Mouse (Mus musculus) ES-Bruce4 (cell line): ENCODE data around the gene Slc39a13. TPM values are rescaled to one million over a fixed set of nuclear protein-coding genes. Genes with fewer than 3 reads are reported as not detected.

Experiments
- H3K27ac ChIP-seq: 2 replicates; pipeline ENCODE4 v1.5.1; 2012; ENCODE audit warnings: low read length, inconsistent platforms; ENCODE audit not compliant: insufficient read depth
- H3K27me3 ChIP-seq: 2 replicates; pipeline ENCODE4 v1.6.1; 2012; ENCODE audit warnings: mild to moderate bottlenecking, low read length, inconsistent platforms; ENCODE audit not compliant: control insufficient read depth, poor library complexity, insufficient read depth, severe bottlenecking
- H3K36me3 ChIP-seq: 2 replicates; pipeline ENCODE4 v1.6.1; 2012; ENCODE audit warnings: inconsistent platforms, mild to moderate bottlenecking, low read length, moderate library complexity; ENCODE audit not compliant: control insufficient read depth, poor library complexity, insufficient read depth, severe bottlenecking
- H3K4me1 ChIP-seq: one replicate; pipeline ENCODE4 v1.8.1; 2011; ENCODE audit warnings: low read length; ENCODE audit not compliant: control insufficient read depth, insufficient read depth
- H3K4me3 ChIP-seq: 2 replicates; pipeline ENCODE4 v1.5.1; 2011; ENCODE audit warnings: low read depth, mild to moderate bottlenecking, low read length
- H3K9ac ChIP-seq: 2 replicates; pipeline ENCODE4 v1.6.1; 2012; ENCODE audit warnings: low read depth, mild to moderate bottlenecking, inconsistent platforms; ENCODE audit not compliant: poor library complexity, severe bottlenecking
- H3K9me3 ChIP-seq: replicated peaks from 2 replicates; pipeline ENCODE4 v1.6.1; 2012; ENCODE audit warnings: mild to moderate bottlenecking, low read length, inconsistent platforms; ENCODE audit not compliant: control insufficient read depth, poor library complexity, insufficient read depth, severe bottlenecking
- CTCF ChIP-seq: IDR thresholded peaks from one replicate; pipeline ENCODE4 v1.8.1; 2011; ENCODE audit warnings: low read depth, low read length
- EP300 ChIP-seq: IDR thresholded peaks from 2 replicates; pipeline ENCODE4 v1.6.1; 2011; ENCODE audit warnings: low read depth, low read length; ENCODE audit not compliant: insufficient read depth
- POLR2A ChIP-seq: IDR thresholded peaks from one replicate; pipeline ENCODE4 v1.8.1; 2011; ENCODE audit warnings: low read length; ENCODE audit not compliant: insufficient read depth
- polyA plus RNA-seq: library from polyadenylated mRNA; stranded (reverse); fragments of >200 nt; gene quantifications from 2 replicates; pipeline ENCODE4 v1.2.4, GENCODE M21; 2011; ENCODE audit warnings: low read depth; ENCODE audit not compliant: missing spikeins, insufficient read depth, insufficient read length

Gene Slc39a13
- 9.2 and 14.1 TPM in 2 replicates for polyA plus RNA-seq

- no peaks in the 10 kb centered on the region for H3K4me1 ChIP-seq
- no peaks in the 10 kb centered on the region for H3K9me3 ChIP-seq
- no peaks in the 10 kb centered on the region for H3K27me3 ChIP-seq
- H3K36me3 ChIP-seq, result no peaks in the 10 kb centered on the region
- TF ChIP-seq EP300 (no peak), CTCF (peak; percentile 86), POLR2A (peak; percentile 18)
- peak within 1 kb of the TSS; percentile 7; the same call in 1 of the 2 replicates for H3K27ac ChIP-seq
- H3K4me3 ChIP-seq, result peak within 1 kb of the TSS; percentile 86
- H3K9ac ChIP-seq, result peak within 1 kb of the TSS; percentile 32
Measured at GRCm38 (mm10) chr2:91070076-91070800, at the start of gene Slc39a13. Gene Slc39a13, minus strand, starts transcription at chr2:91070417.

DNA sequence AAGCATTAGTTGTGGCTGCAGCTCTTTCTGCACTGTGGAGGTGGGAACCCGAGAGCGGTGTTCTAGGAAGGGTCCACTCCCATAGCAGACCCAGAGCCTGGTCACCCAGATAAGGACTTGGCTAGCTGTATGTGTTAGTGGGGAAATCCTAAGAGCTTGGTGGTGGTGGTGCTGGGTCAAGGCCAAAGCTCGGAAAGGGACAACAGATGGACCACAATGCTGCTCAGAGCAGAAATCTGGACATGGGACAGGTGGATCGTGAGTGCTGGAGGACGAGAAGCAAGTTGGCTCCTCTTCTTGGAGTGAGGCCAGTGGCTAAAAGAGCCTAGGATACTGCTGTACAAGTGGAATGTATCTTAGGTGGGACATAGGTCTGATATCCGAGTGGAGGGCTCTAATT lies 49.3 kb upstream of the Slc39a13 start:
- Histone ChIP-seq H3K4me3 (no peak overlapping the region), H3K9ac (no peak overlapping the region), H3K27ac (no peak overlapping the region), H3K4me1 (no peaks in the 10 kb centered on the region), H3K9me3 (no peaks in the 10 kb centered on the region), H3K27me3 (no peaks in the 10 kb centered on the region), H3K36me3 (no peaks in the 10 kb centered on the region)
- TF ChIP-seq CTCF (no peak), EP300 (no peak), POLR2A (no peak)

DNA sequence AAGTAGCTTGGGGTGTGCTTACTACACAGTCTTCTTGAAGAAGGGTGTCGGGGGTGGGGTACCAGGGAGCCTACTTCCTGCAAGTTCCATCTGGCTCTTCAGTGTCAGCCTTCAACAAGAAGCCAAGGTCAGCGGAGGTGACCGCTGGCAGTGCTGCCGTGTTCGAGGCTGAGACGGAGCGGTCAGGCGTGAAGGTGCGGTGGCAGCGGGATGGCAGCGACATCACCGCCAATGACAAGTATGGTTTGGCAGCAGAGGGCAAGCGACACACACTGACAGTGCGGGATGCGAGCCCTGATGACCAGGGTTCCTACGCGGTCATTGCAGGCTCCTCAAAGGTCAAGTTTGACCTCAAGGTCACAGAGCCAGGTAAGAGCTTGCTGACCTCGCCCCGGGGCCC lies 48.8 kb upstream of the Slc39a13 start:
- TF ChIP-seq CTCF, result no peak
- TF ChIP-seq EP300, result no peak
- no peak for TF ChIP-seq POLR2A
- Histone ChIP-seq H3K4me1 (no peaks in the 10 kb centered on the region), H3K27me3 (no peaks in the 10 kb centered on the region), H3K36me3 (no peaks in the 10 kb centered on the region), H3K27ac (no peak overlapping the region), H3K9ac (no peak overlapping the region), H3K4me3 (no peak overlapping the region), H3K9me3 (no peaks in the 10 kb centered on the region)

DNA sequence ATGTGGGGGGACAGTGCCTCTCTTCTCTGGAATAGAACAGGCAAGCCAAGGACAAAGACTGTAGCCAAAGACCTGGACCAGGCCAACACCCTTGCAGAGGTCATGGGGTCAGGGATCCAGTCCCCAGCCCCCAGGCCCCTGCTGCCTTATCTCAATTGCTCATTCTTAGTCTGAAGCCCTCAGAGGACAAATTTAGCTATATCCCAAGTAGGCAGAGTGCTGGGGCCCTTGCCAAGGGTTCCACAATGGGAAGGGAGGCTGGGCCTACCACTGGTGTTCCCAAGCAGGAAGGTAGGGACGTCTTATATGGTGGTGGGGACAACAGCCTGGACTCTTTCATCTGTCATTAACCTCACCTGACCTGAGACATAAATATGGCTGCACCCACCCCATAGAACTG lies 48.4 kb upstream of the Slc39a13 start:
- H3K9ac ChIP-seq, result no peak overlapping the region
- H3K4me3 ChIP-seq, result no peak overlapping the region
- TF ChIP-seq CTCF, result no peak
- TF ChIP-seq POLR2A, result no peak
- TF ChIP-seq EP300, result no peak
- H3K27me3 ChIP-seq, result no peaks in the 10 kb centered on the region
- no peaks in the 10 kb centered on the region for H3K36me3 ChIP-seq
- H3K27ac ChIP-seq, result no peak overlapping the region
- H3K4me1 ChIP-seq, result no peaks in the 10 kb centered on the region
- H3K9me3 ChIP-seq, result no peaks in the 10 kb centered on the region

- Histone ChIP-seq H3K36me3 (no peaks in the 10 kb centered on the region), H3K4me3 (no peak within 1 kb of the TSS), H3K27ac (no peak within 1 kb of the TSS), H3K27me3 (no peaks in the 10 kb centered on the region), H3K4me1 (no peaks in the 10 kb centered on the region), H3K9me3 (no peaks in the 10 kb centered on the region), H3K9ac (no peak within 1 kb of the TSS)
- TF ChIP-seq EP300, result no peak
- TF ChIP-seq POLR2A, result no peak
- no peak for TF ChIP-seq CTCF
Measured at GRCm38 (mm10) chr2:91117585-91118275, 47.5 kb upstream of the Slc39a13 start, which contains the start of gene Mybpc3. Gene Mybpc3, plus strand, starts transcription at chr2:91118144.

GRCm38 (mm10) chr2:91116842-91117241 lies 46.6 kb upstream of the Slc39a13 start:
- no peaks in the 10 kb centered on the region for H3K4me1 ChIP-seq
- no peak overlapping the region for H3K27ac ChIP-seq
- no peaks in the 10 kb centered on the region for H3K27me3 ChIP-seq
- H3K36me3 ChIP-seq, result no peaks in the 10 kb centered on the region
- no peaks in the 10 kb centered on the region for H3K9me3 ChIP-seq
- no peak overlapping the region for H3K4me3 ChIP-seq
- no peak for TF ChIP-seq EP300
- H3K9ac ChIP-seq, result no peak overlapping the region
